ENCODE assay signal across 24 mouse cellular contexts in the genomic region with DNA sequence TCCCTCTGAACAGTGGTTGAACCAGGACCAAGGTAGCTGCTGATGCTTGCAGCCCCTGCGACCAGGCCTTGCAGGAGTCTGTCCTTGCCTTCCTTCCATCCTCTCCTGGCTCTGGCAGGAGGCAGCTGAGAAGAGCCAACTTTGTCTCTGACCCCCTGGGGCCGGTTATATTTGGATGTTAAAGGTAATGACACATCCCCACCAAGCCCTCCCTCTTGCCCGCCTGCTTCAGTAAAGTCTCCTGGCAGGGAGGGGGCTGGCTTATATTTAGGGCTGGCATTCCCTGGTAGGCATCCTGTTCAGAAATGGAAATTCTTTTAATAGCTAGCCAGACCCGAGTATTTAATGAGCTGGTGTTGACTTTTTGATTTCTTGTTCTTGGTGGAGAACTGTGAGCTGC.
DNase-seq lines count a peak whose midpoint lies in the region; ATAC-seq and TF ChIP-seq lines count a peak whose summit lies in the region.
"Had no signal": no experiment of that assay in that cellular context is flagged by ENCODE, and none has a peak within 500 bp of the region (broad histone marks: within the 10 kb centered on the region; RNA-seq: fewer than 3 reads in every experiment).

No protein-coding gene starts in this region.

- no peaks in the 10 kb centered on the region for H3K9me3 ChIP-seq in midbrain, embryonic 16.5 days (replicated peaks; ENCODE audit: control insufficient read depth, low read length, poor library complexity, severe bottlenecking)
- H3K9me3 ChIP-seq in midbrain, embryonic 11.5 days (ENCODE audit: control insufficient read depth, low read length), result no peaks in the 10 kb centered on the region
- H3K9me3 ChIP-seq: hindbrain, embryonic 10.5 days; hindbrain, embryonic 15.5 days; limb, embryonic 13.5 days; lung, embryonic 15.5 days; midbrain, embryonic 12.5 days had no signal

- H3K27ac ChIP-seq in layer of hippocampus, adult 2 months, result peak overlapping the region; percentile 64; the same call in 1 of the 2 replicates
- 0 out of 2 replicates have a peak overlapping the region, but pooled peaks have one; percentile 24 for H3K27ac ChIP-seq in midbrain, embryonic 16.5 days (ENCODE audit: low read length)
- H3K27ac ChIP-seq in midbrain, embryonic 11.5 days (ENCODE audit: low read depth, low read length), result no peak overlapping the region
- H3K27ac ChIP-seq: hindbrain, embryonic 10.5 days; hindbrain, embryonic 15.5 days; limb, embryonic 13.5 days; lung, embryonic 15.5 days; midbrain, embryonic 12.5 days had no signal

- no peak overlapping the region for H3K4me3 ChIP-seq in layer of hippocampus, adult 2 months
- no peak overlapping the region for H3K4me3 ChIP-seq in midbrain, embryonic 16.5 days (ENCODE audit: low read depth, low read length)
- H3K4me3 ChIP-seq in midbrain, embryonic 11.5 days (ENCODE audit: low read depth, low read length), result no peak overlapping the region
- H3K4me3 ChIP-seq: hindbrain, embryonic 10.5 days; hindbrain, embryonic 15.5 days; limb, embryonic 13.5 days; lung, embryonic 15.5 days; midbrain, embryonic 12.5 days had no signal

- peaks cover 3% of the 10 kb centered on the region; the same call in 1 of the 2 replicates for H3K4me1 ChIP-seq in midbrain, embryonic 16.5 days (ENCODE audit: control insufficient read depth, insufficient read depth, low read length)
- H3K4me1 ChIP-seq in midbrain, embryonic 11.5 days (ENCODE audit: control insufficient read depth, insufficient read depth, low read length), result no peaks in the 10 kb centered on the region
- H3K4me1 ChIP-seq: limb, embryonic 13.5 days; lung, embryonic 15.5 days had no signal

- H3K36me3 ChIP-seq in midbrain, embryonic 16.5 days (ENCODE audit: control insufficient read depth, insufficient read depth, low read length), result no peaks in the 10 kb centered on the region
- H3K36me3 ChIP-seq in midbrain, embryonic 11.5 days (ENCODE audit: control insufficient read depth, insufficient read depth, low read length), result no peaks in the 10 kb centered on the region
- H3K36me3 ChIP-seq: hindbrain, embryonic 10.5 days; hindbrain, embryonic 15.5 days; limb, embryonic 13.5 days; lung, embryonic 15.5 days; midbrain, embryonic 12.5 days had no signal

- no peaks in the 10 kb centered on the region for H3K27me3 ChIP-seq in midbrain, embryonic 16.5 days (ENCODE audit: control insufficient read depth, insufficient read depth, low read depth, low read length)
- no peaks in the 10 kb centered on the region for H3K27me3 ChIP-seq in midbrain, embryonic 11.5 days (ENCODE audit: control insufficient read depth, insufficient read depth, low read length)
- H3K27me3 ChIP-seq: hindbrain, embryonic 15.5 days; limb, embryonic 13.5 days; lung, embryonic 15.5 days; midbrain, embryonic 12.5 days had no signal

- no peak overlapping the region for H3K9ac ChIP-seq in midbrain, embryonic 16.5 days (ENCODE audit: low read depth, low read length)
- no peak overlapping the region for H3K9ac ChIP-seq in midbrain, embryonic 11.5 days (ENCODE audit: low read length)
- H3K9ac ChIP-seq: hindbrain, embryonic 15.5 days; limb, embryonic 13.5 days; lung, embryonic 15.5 days; midbrain, embryonic 12.5 days had no signal

- ATAC-seq in midbrain, embryonic 16.5 days, result no peak
- ATAC-seq in midbrain, embryonic 11.5 days (ENCODE audit: low FRiP score), result no peak
- ATAC-seq in erythroblast, adult 5-6 weeks (replicated peaks; ENCODE audit: low FRiP score, poor library complexity, severe bottlenecking), result no peak
- ATAC-seq: CD4-positive, CD25-positive, alpha-beta regulatory T cell, adult 4 months; forebrain, embryonic 14.5 days; inflammation-experienced regulatory T-cells, adult 6 months had no signal

- no peak for TF ChIP-seq CTCF in layer of hippocampus, adult 2 months (conservative IDR thresholded peaks at IDR 0.05)

- H3K4me2 ChIP-seq in midbrain, embryonic 16.5 days (ENCODE audit: low read length), result no peak overlapping the region
- no peak overlapping the region for H3K4me2 ChIP-seq in midbrain, embryonic 11.5 days
- H3K4me2 ChIP-seq: hindbrain, embryonic 15.5 days; limb, embryonic 13.5 days; liver, embryonic 11.5 days; lung, embryonic 15.5 days; midbrain, embryonic 12.5 days had no signal

- 45% methylated on average over 4 of the region's 4 CpGs for WGBS in midbrain, embryonic 16.5 days
- 65% methylated on average over 4 of the region's 4 CpGs for WGBS in midbrain, embryonic 11.5 days

- peak; percentile 54 to 58 for DNase-seq in cerebellum, postnatal 10 days
- DNase-seq in cerebellum, adult 11-12 months, result no peak
- DNase-seq in layer of hippocampus, adult 2 months (ENCODE audit: low spot score in 2 of 2), result no peak
- no peak for DNase-seq in layer of hippocampus, postnatal 14 days (ENCODE audit: low spot score in 2 of 2)
- no peak for DNase-seq in midbrain, embryonic 11.5 days (ENCODE audit: low spot score, missing footprints)
- DNase-seq: adrenal gland, postnatal 25 days; gastrocnemius, postnatal 10 days; heart, postnatal 14 days; kidney, adult 11 months; kidney, postnatal 14 days; right cerebral cortex, adult 18-20 months; spleen, adult 18-20 months; thymus, postnatal 14 days had no signal

Comparison
In these comparisons a context has a peak if more than half of its experiments do, and no peak if none do; other contexts are left out.
1. DNase-seq: peak in cerebellum, postnatal 10 days (2 of 2); none in cerebellum, adult 11-12 months (single experiment), layer of hippocampus, adult 2 months (0 of 2), layer of hippocampus, postnatal 14 days (0 of 2) and midbrain, embryonic 11.5 days (single experiment).